Mouse (Mus musculus) CD4-positive, CD25-positive, alpha-beta regulatory T cell, adult 4 months (primary cell): ENCODE data around the gene Ddx6. TPM values are rescaled to one million over a fixed set of nuclear protein-coding genes. Genes with fewer than 3 reads are reported as not detected.
"Not testable (repeated sequence)": the region's sequence is repeated elsewhere in the genome, so short reads cannot be mapped to it uniquely, and the experiment has no call there.

Experiments used
- ATAC-seq: one replicate; pipeline ENCODE4 v1.8.0; 2017
- polyA plus RNA-seq, 2 experiments: library from polyadenylated mRNA; unstranded; fragments of 100-300 nt; shearing (Covaris generic); gene quantifications; one replicate each; pipeline ENCODE4 v1.2.1; 2017

Gene Ddx6
- polyA plus RNA-seq, 2 experiments from 2014 or later, result 68.5 to 94.4 TPM

DNA sequence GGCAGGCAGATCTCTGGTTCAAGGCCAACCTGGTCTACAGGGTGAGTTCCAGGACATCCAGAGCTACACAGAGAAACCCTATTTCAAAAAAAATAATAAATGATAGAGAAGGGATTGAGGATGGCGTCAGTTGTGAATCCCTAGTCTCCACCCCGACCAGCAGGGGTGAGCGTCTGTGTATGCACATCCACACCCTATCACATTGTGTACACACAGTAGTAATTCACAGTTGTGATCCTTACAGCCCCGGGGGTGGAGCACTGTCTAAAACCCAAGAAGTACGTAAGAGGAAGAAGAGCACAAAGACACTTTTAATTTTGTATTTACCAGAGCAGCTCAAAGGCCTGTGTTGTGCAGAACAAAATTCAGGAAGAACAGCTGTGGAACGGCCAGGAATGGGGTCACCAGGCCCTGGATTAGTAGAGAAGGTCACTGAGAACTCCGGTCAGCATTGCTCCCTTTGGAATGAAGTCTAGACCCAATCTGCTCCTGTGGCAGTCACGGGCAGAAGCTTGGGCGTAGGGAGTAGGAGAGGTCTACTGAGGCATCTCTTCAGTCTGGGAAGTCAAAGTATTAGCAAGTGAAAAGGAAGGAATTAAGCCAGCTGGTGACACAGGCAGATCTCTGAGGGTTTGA lies 9.7 kb upstream of the Ddx6 start:
- ATAC-seq, result no peak

DNA sequence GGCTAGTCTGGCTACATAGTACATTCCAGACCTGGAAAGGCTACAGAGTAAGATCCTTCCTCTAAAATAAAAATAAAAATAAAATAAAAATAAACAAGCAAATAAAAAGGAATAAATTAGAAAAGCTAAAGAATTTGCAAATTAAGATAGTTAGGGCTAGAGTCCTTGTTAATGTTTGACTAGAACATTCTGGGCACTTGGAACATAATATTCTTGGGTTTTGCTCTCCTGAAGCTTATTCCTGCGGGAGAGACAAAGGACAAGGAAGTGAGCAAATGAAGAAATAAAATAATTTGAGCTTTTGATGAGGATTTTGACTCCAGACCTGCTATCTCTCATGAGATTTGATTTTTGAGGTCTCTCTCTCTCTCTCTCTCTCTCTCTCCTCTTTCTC lies 9.2 kb upstream of the Ddx6 start:
- ATAC-seq, result no peak

DNA sequence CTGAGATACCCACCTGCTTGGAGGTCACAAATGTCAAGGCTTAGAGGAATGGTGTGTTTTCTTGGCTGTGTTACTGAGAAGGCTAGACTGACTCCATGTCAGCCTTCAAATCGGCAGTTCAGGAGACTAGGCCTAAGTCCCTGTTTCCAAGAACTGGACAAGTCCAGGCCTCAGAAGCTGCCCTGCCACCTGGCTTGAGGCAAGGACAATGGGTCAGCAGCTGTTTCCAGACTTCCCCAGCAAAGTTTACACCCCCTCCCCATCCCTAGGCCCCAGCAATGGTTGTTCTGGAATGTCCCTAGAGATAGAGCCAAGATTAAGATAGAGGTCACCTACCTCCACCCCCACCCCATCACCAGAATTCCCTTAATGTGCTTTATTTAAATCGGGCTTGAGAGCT lies 7.0 kb upstream of the Ddx6 start:
- no peak for ATAC-seq

DNA sequence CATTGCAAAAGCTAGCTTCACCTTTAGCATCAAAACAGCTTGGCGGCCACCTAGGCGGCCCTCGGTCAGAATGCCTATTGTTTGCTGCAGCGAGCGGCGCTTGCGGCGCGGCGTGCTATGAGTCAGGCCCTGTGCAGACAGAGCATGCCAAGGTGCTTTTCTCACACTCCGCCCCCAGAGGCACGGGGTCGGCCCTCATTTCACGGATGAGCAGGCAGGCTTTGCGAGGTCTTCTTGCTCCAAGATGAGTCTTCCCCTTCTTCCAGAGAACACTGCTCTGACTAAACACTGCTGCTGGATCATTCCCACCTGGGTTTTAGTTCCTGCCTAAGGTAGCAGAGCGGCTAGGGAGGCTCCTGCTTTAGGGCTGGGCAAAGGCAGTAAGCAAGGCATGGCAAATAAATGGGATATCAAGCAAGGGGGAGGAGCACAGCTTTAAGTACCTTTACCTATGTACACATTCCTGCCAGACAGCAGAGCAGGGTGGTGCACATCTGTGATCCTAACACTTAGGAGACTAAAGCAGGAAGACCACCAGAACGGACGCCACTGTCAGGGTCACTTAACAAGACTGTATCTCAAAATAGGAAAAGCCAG lies 5.7 kb upstream of the Ddx6 start:
- no peak for ATAC-seq

DNA sequence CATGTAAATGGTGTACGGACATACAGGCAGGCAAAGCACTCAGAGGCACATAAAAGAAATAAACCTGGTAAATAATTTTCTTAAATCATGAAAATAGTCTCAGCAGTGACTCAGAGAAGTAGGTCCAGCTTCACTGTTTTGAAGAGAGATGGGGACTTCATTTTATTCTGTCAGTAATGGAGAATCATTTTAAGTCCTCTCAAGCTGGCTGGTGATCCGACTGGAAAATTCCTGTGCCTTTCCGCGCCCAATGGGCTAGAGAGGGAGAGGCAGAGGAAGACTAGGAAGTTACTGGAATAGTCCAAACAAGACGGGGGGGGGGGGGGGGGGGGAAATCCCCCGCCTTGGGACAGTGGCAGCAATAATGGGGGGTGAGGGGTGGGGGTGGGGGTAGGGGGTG lies 5.1 kb upstream of the Ddx6 start:
- no peak for ATAC-seq

DNA sequence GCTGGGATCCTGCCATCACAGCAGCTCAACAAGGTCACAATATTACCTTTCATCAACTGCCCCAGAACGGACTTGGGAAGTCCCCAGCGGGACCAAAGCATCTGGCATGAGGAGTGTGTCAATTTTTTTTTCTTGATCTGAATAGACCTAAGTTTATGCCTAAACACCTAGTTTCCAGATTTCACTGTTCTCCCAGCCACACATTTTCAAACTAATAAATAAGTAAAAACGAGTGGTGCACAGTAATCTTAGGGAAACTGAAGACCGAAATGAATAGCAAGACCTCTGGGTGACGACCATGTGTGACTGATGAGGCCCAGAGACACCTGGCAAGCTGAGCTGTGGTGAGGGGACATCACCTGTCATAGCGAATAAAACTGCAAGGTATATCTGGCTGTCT lies 3.9 kb upstream of the Ddx6 start:
- ATAC-seq, result no peak

DNA sequence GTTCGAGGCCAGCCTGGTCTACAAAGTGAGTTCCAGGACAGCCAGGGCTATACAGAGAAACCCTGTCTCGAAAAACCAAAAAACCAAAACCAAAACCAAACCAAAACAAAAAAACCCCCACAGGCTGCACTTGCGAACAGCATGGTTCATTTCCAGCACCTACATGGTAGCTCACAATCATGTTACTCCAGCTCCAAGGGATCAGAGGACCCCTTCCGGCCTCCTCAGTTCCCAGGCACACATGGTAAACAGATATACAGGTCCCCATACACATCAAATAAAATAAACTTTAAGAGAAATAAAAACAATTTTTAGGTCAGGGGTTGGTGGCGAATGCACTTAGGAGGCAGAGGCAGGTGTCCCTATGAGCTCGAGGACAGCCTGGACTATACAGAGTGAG lies 1.9 kb upstream of the Ddx6 start:
- ATAC-seq, result peak; percentile 22

DNA sequence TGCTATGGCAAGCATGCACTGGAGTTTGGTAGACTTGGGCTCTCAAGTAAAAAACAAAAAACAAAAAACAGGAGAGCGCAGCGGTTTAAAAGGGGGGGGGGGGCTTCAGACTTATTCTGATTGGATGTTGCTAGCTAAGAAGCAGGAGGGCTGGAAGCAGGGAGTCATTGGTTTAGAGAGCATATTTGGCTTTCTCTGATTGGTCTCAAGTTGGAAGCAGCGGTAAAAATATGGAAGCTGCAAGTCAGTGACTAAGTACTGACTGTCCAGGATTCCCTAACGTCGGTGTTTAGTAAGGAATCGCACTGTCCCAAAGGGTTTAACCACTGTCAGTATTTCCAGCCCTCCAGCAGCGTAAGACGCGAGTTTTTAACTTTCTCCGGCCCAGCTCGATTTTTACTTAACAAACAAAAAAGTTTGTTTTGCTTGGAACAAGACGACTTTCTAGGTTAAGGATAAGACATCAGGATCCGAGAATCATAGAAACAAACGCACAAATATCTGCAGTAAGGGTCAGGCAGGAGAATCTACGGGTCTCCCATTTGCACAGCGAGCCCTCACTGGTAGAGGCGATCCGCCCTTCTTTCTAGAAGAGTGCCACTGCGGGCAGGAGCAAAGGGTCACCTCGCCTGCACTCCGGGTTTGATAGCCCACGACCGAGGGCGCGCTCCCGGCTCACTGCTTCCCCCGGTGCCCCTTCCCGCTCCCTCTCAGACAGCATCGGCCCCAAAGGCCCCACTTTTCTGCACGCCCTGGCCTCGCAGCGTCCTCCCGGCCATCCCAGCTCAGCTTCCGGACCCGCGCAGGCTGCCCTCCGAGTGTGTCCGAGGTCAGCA lies 1.0 kb upstream of the Ddx6 start:
- peak; percentile 66 for ATAC-seq

DNA sequence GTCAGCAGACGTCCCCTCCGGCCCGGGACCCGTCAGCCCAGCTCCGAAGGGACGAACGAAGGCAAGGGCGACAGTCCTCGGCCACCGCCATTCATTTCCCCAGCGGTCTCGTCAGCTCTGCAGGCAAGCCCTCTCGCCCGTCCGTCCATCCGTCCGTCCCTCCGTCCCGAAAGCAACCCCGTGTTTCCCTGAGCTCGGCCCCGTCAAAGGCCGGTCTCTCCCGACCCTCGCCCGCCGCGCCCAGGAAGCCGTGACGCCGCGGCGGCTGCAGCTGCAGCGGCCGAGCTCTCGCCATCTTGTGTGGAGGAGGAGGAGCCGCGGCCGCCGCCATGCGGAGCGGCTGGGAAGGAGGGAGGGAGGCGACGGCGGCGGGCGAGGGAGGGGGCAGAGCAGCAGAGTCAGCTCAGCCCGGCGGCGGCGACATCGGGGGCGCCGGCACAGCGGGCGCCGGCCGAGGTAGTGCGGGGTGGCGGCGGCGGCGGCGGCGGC lies 358 bp upstream of the Ddx6 start:
- peak; percentile 38 for ATAC-seq

DNA sequence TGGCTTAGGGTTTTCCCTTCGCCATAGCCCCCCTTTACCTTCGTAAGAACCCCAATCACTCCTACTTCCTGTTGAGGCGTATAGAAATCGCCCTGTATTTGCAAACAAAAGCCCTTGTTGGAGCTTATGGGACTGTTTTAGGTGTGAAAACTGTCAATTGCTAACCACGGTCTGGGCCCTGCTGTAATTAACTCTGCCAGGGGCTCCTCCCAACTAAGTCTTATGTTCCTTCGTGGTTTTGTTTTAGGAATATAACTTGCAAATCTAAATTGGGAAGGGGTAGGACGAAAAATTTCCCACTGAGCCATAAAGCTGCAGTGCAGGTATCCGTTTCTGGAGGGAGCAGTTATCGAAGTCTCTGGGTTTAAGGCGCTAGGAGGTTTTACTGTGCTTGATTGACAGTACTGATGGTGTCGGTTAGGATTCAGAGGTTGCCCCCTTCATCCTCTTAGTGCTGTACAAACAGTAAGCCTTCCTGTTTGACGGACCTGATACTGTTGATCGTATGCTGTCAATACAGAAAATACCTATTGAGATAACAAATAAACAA lies 999 bp downstream of the Ddx6 start:
- peak; percentile 19 for ATAC-seq

DNA sequence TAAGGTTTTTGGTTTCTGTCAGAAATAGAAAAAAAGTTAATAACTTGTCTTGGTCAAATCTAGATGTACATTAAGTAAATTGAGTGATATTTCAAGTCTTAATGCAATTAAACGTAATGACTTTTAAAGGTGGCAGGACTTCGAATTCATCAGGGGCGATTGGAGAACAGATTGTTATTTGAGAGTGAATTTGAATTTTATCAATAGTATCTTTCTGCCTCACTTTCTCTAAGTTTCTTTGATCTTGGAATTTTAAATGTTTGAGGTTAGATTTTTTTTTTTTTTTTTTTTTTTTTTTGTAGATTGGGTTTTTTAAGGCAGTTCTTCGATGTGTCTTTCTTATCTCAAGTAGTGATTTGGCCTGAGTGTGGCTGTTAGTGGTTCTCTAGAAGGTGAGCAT lies 2.0 kb downstream of the Ddx6 start:
- ATAC-seq, result no peak

DNA sequence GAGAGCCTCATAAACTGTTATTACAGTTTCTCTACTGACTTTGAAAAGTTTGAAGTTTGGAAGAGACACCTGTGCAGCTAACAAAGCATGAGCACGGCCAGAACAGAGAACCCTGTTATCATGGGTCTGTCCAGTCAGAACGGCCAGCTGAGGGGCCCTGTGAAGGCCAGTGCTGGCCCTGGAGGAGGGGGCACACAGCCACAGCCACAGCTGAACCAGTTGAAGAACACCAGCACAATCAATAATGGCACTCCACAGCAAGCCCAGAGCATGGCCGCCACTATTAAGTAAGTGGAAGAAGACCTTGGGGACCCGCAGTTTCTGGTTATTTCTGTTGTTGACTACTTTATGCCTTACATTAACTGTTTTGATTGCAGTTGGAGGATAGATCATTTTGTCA lies 2.6 kb downstream of the Ddx6 start:
- no peak for ATAC-seq

DNA sequence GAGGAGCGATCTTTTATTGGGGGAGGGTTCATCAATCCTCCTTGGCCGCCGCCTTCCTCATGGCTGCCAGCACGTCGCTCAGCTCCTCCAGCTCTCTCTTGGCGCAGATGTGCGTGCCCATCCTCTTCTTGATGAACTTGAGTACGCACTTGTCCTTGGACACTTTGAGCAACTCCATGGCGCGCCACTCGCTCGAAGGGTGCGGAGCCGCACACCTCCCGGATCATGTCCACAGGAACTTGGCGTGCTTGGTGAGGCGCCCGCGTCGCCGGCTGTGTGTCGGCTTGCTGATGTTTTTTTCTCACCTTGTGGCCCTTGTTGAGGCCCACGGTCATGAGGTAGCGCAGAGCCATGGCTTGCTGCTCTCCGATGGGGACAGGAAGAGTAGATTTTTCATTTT lies 5.7 kb downstream of the Ddx6 start:
- ATAC-seq, result no peak

DNA sequence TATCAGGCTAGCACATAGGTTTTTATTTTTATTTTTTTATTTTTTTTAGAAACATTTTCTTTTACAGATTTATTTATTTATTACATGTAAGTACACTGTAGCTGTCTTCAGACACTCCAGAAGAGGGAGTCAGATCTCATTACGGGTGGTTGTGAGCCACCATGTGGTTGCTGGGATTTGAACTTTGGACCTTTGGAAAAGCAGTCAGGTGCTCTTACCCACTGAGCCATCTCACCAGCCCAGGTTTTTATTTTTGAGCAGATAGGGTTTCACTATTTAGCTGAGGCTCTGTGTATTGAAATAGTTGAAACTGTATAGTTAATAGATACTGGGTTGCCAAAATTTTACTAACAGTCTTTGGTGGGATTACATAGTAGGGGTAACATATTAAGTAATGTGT lies 8.4 kb downstream of the Ddx6 start:
- ATAC-seq, result not testable (repeated sequence)

DNA sequence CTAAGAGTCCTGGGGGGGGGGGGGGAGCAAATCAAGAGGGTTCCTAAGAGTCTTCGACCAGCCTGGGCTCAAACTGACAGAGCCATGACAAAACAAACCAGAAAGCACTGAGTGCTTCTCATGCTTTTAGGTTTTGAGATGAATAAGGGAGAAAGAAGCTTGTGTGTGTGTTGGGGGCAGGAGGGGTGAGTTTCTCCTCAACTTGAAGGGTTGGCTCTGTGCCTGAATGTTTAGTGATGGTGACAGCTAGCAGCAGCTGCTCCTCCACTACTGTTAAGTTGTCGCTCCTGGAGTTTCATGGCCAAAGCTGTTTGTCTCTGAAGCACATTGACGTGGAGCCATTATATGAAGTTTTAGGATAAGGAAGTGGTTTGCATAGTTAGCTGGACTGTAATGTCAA lies 16.4 kb downstream of the Ddx6 start:
- ATAC-seq, result no peak

DNA sequence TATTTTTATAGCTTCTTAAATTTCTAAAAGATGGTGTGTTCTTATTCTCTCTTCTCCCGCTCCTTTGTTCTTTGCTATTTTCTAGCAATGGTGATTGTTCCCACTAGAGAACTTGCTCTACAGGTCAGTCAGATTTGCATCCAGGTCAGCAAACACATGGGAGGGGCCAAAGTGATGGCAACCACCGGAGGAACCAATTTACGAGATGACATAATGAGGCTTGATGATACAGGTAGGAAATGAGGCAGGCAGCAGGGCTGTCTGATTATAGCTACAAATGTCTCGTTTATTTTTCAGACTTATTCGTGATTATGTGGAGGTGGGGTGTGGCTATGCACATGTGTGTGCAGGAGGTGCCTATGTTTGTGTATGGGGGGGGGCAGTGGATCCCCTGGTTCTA lies 19.7 kb downstream of the Ddx6 start:
- no peak for ATAC-seq

DNA sequence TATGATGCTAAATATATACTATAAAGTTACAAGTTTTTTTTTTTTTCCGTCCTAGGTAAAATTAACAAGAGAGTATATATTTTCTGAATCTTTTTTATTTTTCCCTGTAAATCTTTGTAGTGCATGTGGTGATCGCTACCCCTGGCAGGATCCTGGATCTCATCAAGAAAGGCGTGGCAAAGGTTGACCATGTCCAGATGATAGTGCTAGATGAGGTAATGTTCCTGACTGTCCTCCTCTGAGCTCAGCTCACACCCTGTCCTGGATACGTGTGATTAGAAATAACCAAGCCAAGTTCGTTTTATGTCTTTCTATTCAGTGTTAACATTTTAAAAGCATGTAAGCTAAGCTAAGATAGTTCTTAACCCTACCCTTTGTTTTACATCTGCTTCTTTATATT lies 21.6 kb downstream of the Ddx6 start:
- ATAC-seq, result no peak

DNA sequence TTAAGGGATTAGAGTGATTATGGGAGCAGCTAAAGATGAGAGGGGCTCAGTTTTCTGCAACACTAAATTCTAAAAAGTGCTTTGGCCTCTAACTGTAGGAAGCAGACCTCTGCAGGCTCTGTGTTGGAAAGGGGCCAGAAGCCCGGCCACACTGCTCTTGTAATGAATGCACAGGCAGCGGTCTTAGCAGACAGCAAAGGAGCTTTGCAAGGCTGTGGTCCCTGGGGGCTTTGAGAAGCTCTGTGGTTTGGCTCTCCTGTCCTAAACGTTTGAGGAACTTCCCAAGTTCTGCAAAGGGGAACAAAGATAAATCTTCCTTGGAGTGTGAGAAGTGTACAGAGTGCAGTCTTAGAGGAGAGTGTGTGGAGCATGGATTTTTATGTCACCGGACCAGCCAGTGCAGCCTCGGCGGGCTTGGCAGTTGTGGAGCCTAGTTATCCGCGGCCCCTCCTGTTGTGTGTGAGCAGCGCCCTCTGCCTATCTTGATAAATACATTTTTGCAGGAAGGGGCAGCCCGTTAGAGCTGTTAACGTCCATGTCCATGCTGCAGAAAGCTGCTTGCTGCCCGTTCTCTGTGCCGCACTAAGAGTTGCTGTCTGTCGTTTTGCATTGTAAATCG lies 33.0 kb downstream of the Ddx6 start:
- no peak for ATAC-seq

DNA sequence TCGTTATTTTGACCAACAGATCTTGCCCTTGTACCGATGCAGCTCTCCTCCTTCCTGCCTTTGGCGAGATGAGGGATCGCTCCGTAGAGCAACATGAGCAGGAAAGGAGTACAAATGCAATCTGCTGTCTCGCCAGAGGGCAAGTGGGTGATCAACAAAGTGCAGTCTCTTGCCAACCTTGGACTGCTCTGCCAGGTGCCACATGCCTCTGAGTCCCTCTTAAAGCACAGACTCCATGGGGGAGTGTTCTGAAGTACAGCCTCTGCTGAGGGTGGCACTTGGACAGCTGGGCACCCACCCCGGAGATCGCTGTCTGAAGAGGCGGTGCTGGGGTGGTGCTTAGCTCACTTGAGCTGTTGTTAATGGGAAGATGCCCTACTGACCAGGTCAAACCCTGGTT lies 34.0 kb downstream of the Ddx6 start:
- ATAC-seq, result not testable (repeated sequence)

DNA sequence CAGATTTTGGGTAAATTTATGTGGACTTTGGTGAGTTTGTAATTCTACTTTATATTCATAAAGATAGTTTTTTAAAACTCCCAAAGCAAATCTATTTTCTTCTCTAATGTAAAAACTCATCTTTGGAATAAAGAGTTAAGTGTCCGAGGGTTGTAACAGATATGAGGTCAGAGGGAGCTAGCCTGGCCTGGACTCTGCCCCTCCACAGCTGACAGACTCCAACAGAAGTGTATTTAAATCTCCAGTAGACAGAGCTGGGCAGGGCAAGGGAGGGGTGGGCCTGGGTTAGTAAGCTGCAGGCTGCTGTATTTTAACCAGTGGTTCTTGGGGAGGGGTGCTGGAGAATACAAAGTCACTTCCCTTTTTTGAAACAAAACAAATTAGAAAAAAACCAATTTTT lies 35.3 kb downstream of the Ddx6 start:
- ATAC-seq, result not testable (repeated sequence)

DNA sequence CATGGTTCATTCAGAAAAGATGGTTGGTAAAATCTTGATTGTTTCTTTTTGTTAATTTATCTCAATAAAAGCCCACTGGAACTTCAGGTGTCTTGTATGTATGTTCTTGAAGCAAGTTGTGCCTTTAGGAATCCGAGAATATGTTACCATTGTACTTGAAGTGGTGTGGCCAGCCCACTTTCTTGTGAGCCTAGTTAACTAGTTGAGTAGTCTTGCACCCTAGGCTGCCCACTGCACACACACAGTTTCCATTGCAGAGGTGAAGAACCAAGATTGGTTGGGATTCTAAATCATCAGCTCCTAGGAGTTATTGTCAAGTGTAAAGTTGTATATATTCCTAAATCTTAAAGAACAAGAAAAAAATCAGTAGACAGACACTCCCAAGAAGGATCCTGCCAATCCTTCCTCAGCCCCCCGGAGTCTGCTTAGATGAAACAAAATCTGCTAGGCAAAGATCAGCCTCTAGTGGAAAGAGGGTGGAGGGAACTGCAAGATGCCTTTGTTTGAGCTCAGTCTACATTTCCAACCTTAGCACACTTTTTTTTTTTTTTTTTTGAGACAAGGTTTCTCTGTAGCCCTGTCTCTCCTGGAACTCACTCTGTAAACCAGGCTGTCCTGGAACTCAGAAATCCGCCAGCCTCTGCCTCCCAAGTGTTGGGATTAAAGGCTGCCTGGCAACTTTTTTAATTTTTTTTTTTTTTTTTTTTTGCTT lies 36.1 kb downstream of the Ddx6 start:
- no peak for ATAC-seq

DNA sequence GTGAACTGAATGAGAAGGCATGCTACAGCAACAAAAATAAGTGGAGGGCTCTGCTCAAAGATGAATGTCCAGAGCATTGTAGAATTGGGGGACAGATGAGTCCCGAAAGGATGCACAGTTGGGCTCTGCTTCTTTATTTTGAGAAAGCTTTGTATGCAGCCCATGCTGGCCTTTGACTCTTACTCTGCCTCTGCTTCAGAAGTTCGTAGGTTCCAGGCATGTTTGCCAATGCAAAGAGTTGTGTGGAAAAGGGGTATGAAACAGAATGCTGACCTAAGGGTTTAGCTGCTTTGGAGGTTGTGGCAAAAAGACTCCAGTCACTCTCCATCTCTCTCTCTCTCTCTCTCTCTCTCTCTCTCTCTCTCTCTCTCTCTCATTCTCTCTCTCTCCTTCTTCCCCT lies 36.9 kb downstream of the Ddx6 start:
- no peak for ATAC-seq

DNA sequence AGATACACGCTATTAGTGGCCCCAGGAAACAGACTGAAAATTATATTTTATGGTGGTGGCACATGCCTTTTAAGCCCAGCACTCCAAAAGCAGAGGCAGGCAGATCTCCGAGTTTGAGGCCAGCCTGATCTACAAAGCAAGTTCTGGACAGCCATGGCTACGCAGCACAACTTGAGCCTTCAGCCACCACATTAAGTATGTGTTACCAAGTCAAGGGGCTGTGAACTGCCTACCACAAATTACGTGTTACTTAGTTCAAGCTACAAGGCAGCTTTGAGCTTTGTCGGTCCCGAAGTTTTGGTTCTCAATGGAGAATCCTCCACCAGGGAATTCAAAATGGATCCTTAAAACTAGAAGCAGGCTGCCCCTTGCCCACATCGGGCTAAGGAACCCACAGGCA lies 38.4 kb downstream of the Ddx6 start:
- ATAC-seq, result no peak
